ENCODE assay signal across 8 mouse cellular contexts in the genomic region with DNA sequence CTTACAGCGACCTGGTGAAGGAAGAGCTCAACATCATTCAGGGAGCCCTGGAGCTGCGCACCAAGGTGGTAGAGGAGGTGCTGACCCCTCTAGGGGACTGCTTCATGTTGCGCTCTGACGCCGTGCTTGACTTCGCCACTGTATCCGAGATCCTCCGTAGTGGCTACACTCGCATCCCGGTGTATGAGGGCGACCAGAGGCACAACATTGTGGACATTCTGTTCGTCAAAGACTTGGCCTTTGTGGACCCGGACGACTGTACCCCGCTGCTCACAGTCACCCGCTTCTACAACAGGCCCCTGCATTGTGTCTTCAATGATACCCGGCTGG. TPM values are rescaled to one million over a fixed set of nuclear protein-coding genes. Genes with fewer than 3 reads are reported as not detected.
A peak's percentile ranks its signal among the peaks of the same experiment; 100 is the strongest.
DNase-seq lines count a peak whose midpoint lies in the region; ATAC-seq lines count a peak whose summit lies in the region.

No protein-coding gene starts in this region.

- peak; percentile 43 for ATAC-seq in kidney, embryonic 14.5 days (ENCODE audit: low FRiP score, low TSS enrichment)
- no peak for ATAC-seq in embryonic facial prominence, embryonic 11.5 days (replicated peaks; ENCODE audit: insufficient number of reproducible peaks, low FRiP score, low TSS enrichment, low read depth)
- ATAC-seq in hindbrain, embryonic 15.5 days (ENCODE audit: low FRiP score, low read depth) = peak; percentile 36; the same call in 1 of the 2 replicates
- no peak; the same call in 1 of the 2 replicates for ATAC-seq in midbrain, embryonic 14.5 days (ENCODE audit: low FRiP score, low TSS enrichment)
- ATAC-seq in monocyte, adult 5-6 weeks (replicated peaks; ENCODE audit: insufficient number of reproducible peaks, low FRiP score, low TSS enrichment, poor library complexity, severe bottlenecking) = no peak

- H3K9me3 ChIP-seq in kidney, embryonic 14.5 days (ENCODE audit: control insufficient read depth, low read length) = no peaks in the 10 kb centered on the region
- H3K9me3 ChIP-seq in embryonic facial prominence, embryonic 11.5 days (replicated peaks; ENCODE audit: control insufficient read depth, low read length) = peaks cover 3% of the 10 kb centered on the region
- H3K9me3 ChIP-seq in hindbrain, embryonic 15.5 days = no peaks in the 10 kb centered on the region
- no peaks in the 10 kb centered on the region for H3K9me3 ChIP-seq in midbrain, embryonic 14.5 days (ENCODE audit: control insufficient read depth, low read length)

- peak overlapping the region; percentile 96 for H3K4me2 ChIP-seq in kidney, embryonic 14.5 days (replicated peaks; ENCODE audit: low read depth, low read length)
- peak overlapping the region; percentile 100 for H3K4me2 ChIP-seq in embryonic facial prominence, embryonic 11.5 days (ENCODE audit: low read depth, low read length)
- peak overlapping the region; percentile 91 for H3K4me2 ChIP-seq in hindbrain, embryonic 15.5 days
- H3K4me2 ChIP-seq in midbrain, embryonic 14.5 days (ENCODE audit: low read length) = peak overlapping the region; percentile 96

- WGBS in kidney, embryonic 14.5 days = 15% methylated on average over 17 of the region's 17 CpGs
- WGBS in embryonic facial prominence, embryonic 11.5 days = 11% methylated on average over 17 of the region's 17 CpGs
- 9% methylated on average over 17 of the region's 17 CpGs for WGBS in hindbrain, embryonic 15.5 days
- WGBS in midbrain, embryonic 14.5 days = 13% methylated on average over 17 of the region's 17 CpGs

- H3K4me3 ChIP-seq in kidney, embryonic 14.5 days (ENCODE audit: low read length) = peak overlapping the region; percentile 57
- peak overlapping the region; percentile 68 for H3K4me3 ChIP-seq in embryonic facial prominence, embryonic 11.5 days (ENCODE audit: low read depth, low read length)
- H3K4me3 ChIP-seq in hindbrain, embryonic 15.5 days = peak overlapping the region; percentile 84
- H3K4me3 ChIP-seq in midbrain, embryonic 14.5 days (replicated peaks; ENCODE audit: low read depth, low read length) = peak overlapping the region; percentile 80

- H3K27ac ChIP-seq in kidney, embryonic 14.5 days (ENCODE audit: low read depth, low read length) = no peak overlapping the region
- H3K27ac ChIP-seq in embryonic facial prominence, embryonic 11.5 days (replicated peaks; ENCODE audit: low read depth, low read length) = no peak overlapping the region
- H3K27ac ChIP-seq in hindbrain, embryonic 15.5 days (replicated peaks) = peak overlapping the region; percentile 90
- H3K27ac ChIP-seq in midbrain, embryonic 14.5 days (replicated peaks; ENCODE audit: low read depth, low read length) = peak overlapping the region; percentile 80

- no peak overlapping the region for H3K9ac ChIP-seq in kidney, embryonic 14.5 days (ENCODE audit: low read depth, low read length)
- peak overlapping the region; percentile 58; the same call in 1 of the 2 replicates for H3K9ac ChIP-seq in embryonic facial prominence, embryonic 11.5 days (replicated peaks; ENCODE audit: low read length)
- peak overlapping the region; percentile 84 for H3K9ac ChIP-seq in hindbrain, embryonic 15.5 days
- peak overlapping the region; percentile 74 for H3K9ac ChIP-seq in midbrain, embryonic 14.5 days (replicated peaks; ENCODE audit: low read length)

- 0 out of 2 replicates have a peak, but pooled peaks cover 3% of the 10 kb centered on the region for H3K4me1 ChIP-seq in kidney, embryonic 14.5 days (ENCODE audit: control insufficient read depth, insufficient read depth, low read length)
- H3K4me1 ChIP-seq in embryonic facial prominence, embryonic 11.5 days (ENCODE audit: control insufficient read depth, insufficient read depth, low read length) = peaks cover 2% of the 10 kb centered on the region; the same call in 1 of the 2 replicates
- peaks cover 21% of the 10 kb centered on the region for H3K4me1 ChIP-seq in hindbrain, embryonic 15.5 days (replicated peaks)
- H3K4me1 ChIP-seq in midbrain, embryonic 14.5 days (ENCODE audit: control insufficient read depth, insufficient read depth, low read length) = 0 out of 2 replicates have a peak, but pooled peaks cover 9% of the 10 kb centered on the region

- DNase-seq in kidney, postnatal 10 days = no peak
- no peak for DNase-seq in embryonic facial prominence, embryonic 11.5 days (ENCODE audit: low spot score)
- peak; percentile 55 for DNase-seq in midbrain, embryonic 14.5 days
- DNase-seq in spleen, postnatal 4 days (ENCODE audit: low spot score in 2 of 2) = no peak
- DNase-seq in cerebellum, adult 9-11 months = no peak

- H3K27me3 ChIP-seq in kidney, embryonic 14.5 days (ENCODE audit: control insufficient read depth, insufficient read depth, low read length) = peaks cover 48% of the 10 kb centered on the region
- peaks cover 31% of the 10 kb centered on the region for H3K27me3 ChIP-seq in embryonic facial prominence, embryonic 11.5 days (ENCODE audit: control insufficient read depth, insufficient read depth, low read length)
- 0 out of 2 replicates have a peak, but pooled peaks cover 2% of the 10 kb centered on the region for H3K27me3 ChIP-seq in hindbrain, embryonic 15.5 days
- H3K27me3 ChIP-seq in midbrain, embryonic 14.5 days (ENCODE audit: control insufficient read depth, insufficient read depth, low read length) = peaks cover 19% of the 10 kb centered on the region; the same call in 1 of the 2 replicates

- H3K36me3 ChIP-seq in kidney, embryonic 14.5 days (ENCODE audit: control insufficient read depth, insufficient read depth, low read length) = no peaks in the 10 kb centered on the region
- no peaks in the 10 kb centered on the region for H3K36me3 ChIP-seq in embryonic facial prominence, embryonic 11.5 days (replicated peaks; ENCODE audit: control insufficient read depth, insufficient read depth, low read depth, low read length)
- 0 out of 2 replicates have a peak, but pooled peaks cover 4% of the 10 kb centered on the region for H3K36me3 ChIP-seq in hindbrain, embryonic 15.5 days
- H3K36me3 ChIP-seq in midbrain, embryonic 14.5 days (ENCODE audit: control insufficient read depth, insufficient read depth, low read length) = no peaks in the 10 kb centered on the region

RNA-seq across cellular contexts. Expression of a gene that starts 1.4 kb away (rescaled TPM):
- 0.13 TPM in 1 of 2 replicates, not detected in the other for polyA plus RNA-seq in kidney, embryonic 14.5 days (2014; fragmentation: Nextera tagmentation; extraction: Ambion mirVana)
- 0.48 and 0.54 TPM in 2 replicates for polyA plus RNA-seq in embryonic facial prominence, embryonic 11.5 days (2014; fragmentation: Nextera tagmentation; extraction: Ambion mirVana)
- 3.4 and 3.9 TPM in 2 replicates for polyA plus RNA-seq in hindbrain, embryonic 15.5 days (2015; fragmentation: Nextera tagmentation; extraction: Ambion mirVana)
- 2.3 and 2.5 TPM in 2 replicates for polyA plus RNA-seq in midbrain, embryonic 14.5 days (2014; fragmentation: Nextera tagmentation; extraction: Ambion mirVana)
- total RNA-seq in monocyte, adult 5-6 weeks (2017) = not detected in 3 replicates

RNA-seq across cellular contexts. Expression of a gene that starts 53.5 kb away (rescaled TPM):
- 0.24 and 0.58 TPM in 2 replicates for polyA plus RNA-seq in kidney, embryonic 14.5 days (2014; fragmentation: Nextera tagmentation; extraction: Ambion mirVana)
- polyA plus RNA-seq in embryonic facial prominence, embryonic 11.5 days (2014; fragmentation: Nextera tagmentation; extraction: Ambion mirVana) = 6.6 and 7.8 TPM in 2 replicates
- polyA plus RNA-seq in hindbrain, embryonic 15.5 days (2015; fragmentation: Nextera tagmentation; extraction: Ambion mirVana) = 0.17 and 0.32 TPM in 2 replicates
- 0.11 TPM in 1 of 2 replicates, not detected in the other for polyA plus RNA-seq in midbrain, embryonic 14.5 days (2014; fragmentation: Nextera tagmentation; extraction: Ambion mirVana)
- not detected in 3 replicates for total RNA-seq in monocyte, adult 5-6 weeks (2017)

Comparison
In these comparisons a context has a peak if more than half of its experiments do, and no peak if none do; other contexts are left out.
1. ATAC-seq: peak in kidney, embryonic 14.5 days (single experiment) and hindbrain, embryonic 15.5 days (single experiment); none in embryonic facial prominence, embryonic 11.5 days (single experiment), midbrain, embryonic 14.5 days (single experiment) and monocyte, adult 5-6 weeks (single experiment).
2. H3K27ac ChIP-seq: peak in hindbrain, embryonic 15.5 days (single experiment) and midbrain, embryonic 14.5 days (single experiment); none in kidney, embryonic 14.5 days (single experiment) and embryonic facial prominence, embryonic 11.5 days (single experiment).
3. Peak in every context shown above with its lines, with median percentiles within 50 percentile points of each other: H3K4me2 ChIP-seq and H3K4me3 ChIP-seq.